Mouse (Mus musculus) mouse trophoblast stem cell (cell line): ENCODE data around the gene Fxyd1.

Experiments used
- in situ Hi-C, 2 experiments: fragments of 300-500 bp; cut with MseI, MboI; formaldehyde crosslinking; loops; 2 replicates in 1 of 2; 3 replicates in 1 of 2; pipeline ENCODE4 v1.15.1; 2025

The Fxyd1 gene

GRCm38 (mm10) chr7:31028609-31029008, 28.4 kb downstream of the Fxyd1 start:
- in situ Hi-C loops, result no loop called here

- in situ Hi-C loops, result no loop called here
Measured at GRCm38 (mm10) chr7:31017104-31017901, 39.7 kb downstream of the Fxyd1 start.

GRCm38 (mm10) chr7:31012971-31013370, 44.0 kb downstream of the Fxyd1 start:
- in situ Hi-C loops, result no loop called here

DNA sequence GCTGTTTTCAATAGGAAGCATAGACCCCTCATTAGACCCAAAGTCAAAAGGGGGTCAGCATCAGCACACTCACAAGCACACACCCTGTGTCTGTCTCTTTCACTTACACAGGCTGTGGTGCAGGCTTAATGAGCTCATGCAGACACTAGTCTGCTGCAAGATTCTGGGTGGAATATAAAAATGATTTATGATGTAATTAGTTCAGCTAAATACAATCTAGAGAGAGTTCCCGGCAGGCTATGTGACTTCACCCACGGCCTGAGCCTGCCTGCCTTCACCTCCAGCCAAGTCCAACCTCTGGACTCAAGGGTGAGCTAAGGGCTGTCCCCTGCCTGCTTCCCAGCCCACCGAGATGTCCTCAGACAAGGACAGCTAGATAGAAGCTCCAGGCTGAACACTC, 48.1 kb downstream of the Fxyd1 start:
- in situ Hi-C loops, result no loop called here

DNA sequence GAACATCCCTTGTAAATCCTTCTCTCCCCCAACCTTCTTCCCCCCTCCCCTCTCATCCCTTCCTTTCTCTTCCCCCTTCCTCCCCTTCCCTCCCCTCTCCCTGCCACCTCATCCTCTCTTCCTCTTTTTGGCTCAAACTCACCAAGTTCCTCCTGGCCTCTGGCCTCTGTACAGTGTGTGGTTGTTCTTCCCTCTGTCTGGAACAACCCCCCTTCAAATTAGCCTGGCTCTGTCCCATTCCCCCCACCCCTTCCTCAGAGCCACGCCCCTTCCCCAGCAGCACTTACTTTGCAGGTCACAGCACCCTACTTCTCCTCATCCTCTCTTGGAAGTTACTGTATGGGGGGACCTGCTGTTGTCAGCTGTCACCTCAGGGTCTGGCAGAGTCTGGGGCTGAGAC, 48.8 kb downstream of the Fxyd1 start:
- in situ Hi-C loops, result no loop called here

- in situ Hi-C loops, result no loop called here
Measured at GRCm38 (mm10) chr7:31007775-31008174, 49.2 kb downstream of the Fxyd1 start.

DNA sequence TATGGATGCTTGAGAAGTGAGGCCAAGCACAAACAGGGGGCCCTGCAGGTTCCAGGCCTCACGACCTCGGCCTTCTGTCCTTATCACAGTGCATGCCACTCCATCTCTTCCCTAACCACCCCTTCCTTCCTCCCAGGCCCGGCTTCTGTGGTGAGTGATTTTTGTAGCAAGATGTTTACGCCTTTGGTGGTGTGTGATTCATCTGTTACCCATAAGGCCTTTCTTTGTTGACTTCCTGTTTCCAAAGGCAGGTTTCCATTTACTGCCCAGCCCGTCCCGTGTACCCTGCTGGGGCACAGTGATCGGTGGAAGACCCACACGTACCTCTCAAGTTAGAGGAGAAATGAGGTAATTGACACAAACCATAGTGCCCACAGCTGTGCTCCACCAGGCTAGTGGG, 54.3 kb downstream of the Fxyd1 start:
- in situ Hi-C loops, result no loop called here
